Mouse (Mus musculus) stomach, postnatal 0 days (tissue): ENCODE results near the gene Olfr30. TPM values are rescaled to one million over a fixed set of nuclear protein-coding genes. Genes with fewer than 3 reads are reported as not detected.
"Not testable (repeated sequence)": the region's sequence is repeated elsewhere in the genome, so short reads cannot be mapped to it uniquely, and the experiment has no call there.

Source experiments
- ATAC-seq: fragments of 200-750 bp; cut with Nextera tagmentation; 2 replicates; pipeline ENCODE4 v1.8.0; 2017; ENCODE audit not compliant: low FRiP score, low TSS enrichment
- DNase-seq: peaks from one replicate; pipeline ENCODE4 v3.0.0-alpha.2; 2016; ENCODE audit warnings: low spot score
- H3K27ac ChIP-seq: fragments of 300-500 bp; sonication (generic); replicated peaks from 2 replicates; pipeline ENCODE4 v1.5.1; 2014; ENCODE audit warnings: mild to moderate bottlenecking, control low read depth
- H3K27me3 ChIP-seq: fragments of 300-500 bp; sonication (generic); 2 replicates; pipeline ENCODE4 v1.6.1; 2014; ENCODE audit warnings: low read length; ENCODE audit not compliant: control insufficient read depth, insufficient read depth
- H3K36me3 ChIP-seq: fragments of 300-500 bp; sonication (generic); 2 replicates; pipeline ENCODE4 v1.6.1; 2014; ENCODE audit warnings: low read length, mixed read lengths; ENCODE audit not compliant: control insufficient read depth, insufficient read depth
- H3K4me1 ChIP-seq: fragments of 300-500 bp; sonication (generic); replicated peaks from 2 replicates; pipeline ENCODE4 v1.6.1; 2014; ENCODE audit warnings: antibody characterized with exemption; ENCODE audit not compliant: control insufficient read depth, insufficient read depth
- H3K4me2 ChIP-seq: fragments of 300-500 bp; sonication (generic); replicated peaks from 2 replicates; pipeline ENCODE4 v1.6.1; 2014; ENCODE audit warnings: low read depth, mild to moderate bottlenecking, control low read depth, moderate library complexity
- H3K4me3 ChIP-seq: fragments of 300-500 bp; sonication (generic); 2 replicates; pipeline ENCODE4 v1.5.1; 2014; ENCODE audit warnings: low read depth, low read length, control low read depth
- H3K9ac ChIP-seq: fragments of 300-500 bp; sonication (generic); 2 replicates; pipeline ENCODE4 v1.6.1; 2014; ENCODE audit warnings: mild to moderate bottlenecking, low read length, control low read depth, mixed read lengths
- H3K9me3 ChIP-seq: fragments of 300-500 bp; sonication (generic); 2 replicates; pipeline ENCODE4 v1.6.1; 2016; ENCODE audit warnings: low read length; ENCODE audit not compliant: control insufficient read depth
- CTCF ChIP-seq: IDR thresholded peaks from 2 replicates; pipeline ENCODE4 v1.5.1; 2016; ENCODE audit warnings: antibody characterized with exemption, low read depth, mild to moderate bottlenecking, moderate library complexity
- EP300 ChIP-seq: optimal IDR thresholded peaks from 2 replicates; pipeline ENCODE3; 2016; ENCODE audit warnings: antibody characterized with exemption
- WGBS: fragments of 180-500 bp; shearing (Covaris S2); extraction: QIAGEN DNeasy Blood & Tissue Kit; methylation state at CpG from one replicate; pipeline ENCODE4 v1.1.7; 2014; 5-methylcytosine and 5-hydroxymethylcytosine counted together
- polyA plus RNA-seq: library from polyadenylated mRNA; unstranded; fragments of >200 nt; fragmentation: Nextera tagmentation; extraction: Ambion mirVana; gene quantifications from 2 replicates; pipeline ENCODE4 v1.2.1, GENCODE M21; 2015

Olfr30 gene
- not detected in 2 replicates for polyA plus RNA-seq

GRCm38 (mm10) chr11:58462170-58462569 lies at the start of gene Olfr30:
Gene Olfr30, minus strand, starts transcription at chr11:58462270.
- Histone ChIP-seq H3K27ac (no peak within 1 kb of the TSS), H3K27me3 (no peaks in the 10 kb centered on the region), H3K4me1 (no peaks in the 10 kb centered on the region), H3K9me3 (no peaks in the 10 kb centered on the region), H3K4me2 (no peak within 1 kb of the TSS), H3K4me3 (no peak within 1 kb of the TSS), H3K9ac (no peak within 1 kb of the TSS), H3K36me3 (no peaks in the 10 kb centered on the region)
- ATAC-seq (no peak), DNase-seq (no peak)
- TF ChIP-seq EP300 (no peak), CTCF (no peak)

GRCm38 (mm10) chr11:58509058-58509457 lies 47.0 kb upstream of the Olfr30 start:
- H3K36me3 ChIP-seq, H3K4me3 ChIP-seq, H3K4me1 ChIP-seq, H3K27me3 ChIP-seq, H3K4me2 ChIP-seq, DNase-seq, ATAC-seq, H3K27ac ChIP-seq, H3K9me3 ChIP-seq, H3K9ac ChIP-seq: not testable (repeated sequence)
- 86% methylated on average over 19 of the region's 19 CpGs for WGBS

GRCm38 (mm10) chr11:58502472-58502871 lies 40.4 kb upstream of the Olfr30 start, which contains the start of gene Olfr331:
Gene Olfr331, minus strand, starts transcription at chr11:58502572.
- not testable (repeated sequence) for ATAC-seq

GRCm38 (mm10) chr11:58499290-58499689 lies 37.2 kb upstream of the Olfr30 start:
- no peak for TF ChIP-seq EP300
- peak; percentile 70 for TF ChIP-seq CTCF

More at GRCm38 (mm10) chr11:58502472-58502871, 40.4 kb upstream of the Olfr30 start, which contains the start of gene Olfr331:
- not testable (repeated sequence) for H3K9me3 ChIP-seq, H3K9ac ChIP-seq, H3K4me1 ChIP-seq, H3K27ac ChIP-seq, H3K4me2 ChIP-seq, DNase-seq, H3K27me3 ChIP-seq, H3K36me3 ChIP-seq, H3K4me3 ChIP-seq

GRCm38 (mm10) chr11:58498761-58499160 lies 36.7 kb upstream of the Olfr30 start:
- no peak for DNase-seq
- Histone ChIP-seq H3K27ac (no peak overlapping the region), H3K4me3 (no peak overlapping the region), H3K4me2 (no peak overlapping the region), H3K9ac (no peak overlapping the region), H3K4me1 (no peaks in the 10 kb centered on the region), H3K27me3 (no peaks in the 10 kb centered on the region), H3K36me3 (no peaks in the 10 kb centered on the region), H3K9me3 (no peaks in the 10 kb centered on the region)
- WGBS: 81% methylated on average over 9 of the region's 9 CpGs
- no peak for TF ChIP-seq EP300
- TF ChIP-seq CTCF: no peak
- ATAC-seq: no peak

More at GRCm38 (mm10) chr11:58499290-58499689, 37.2 kb upstream of the Olfr30 start:
- Histone ChIP-seq H3K4me3 (no peak overlapping the region), H3K4me2 (no peak overlapping the region), H3K9me3 (no peaks in the 10 kb centered on the region), H3K36me3 (no peaks in the 10 kb centered on the region), H3K27ac (no peak overlapping the region), H3K27me3 (no peaks in the 10 kb centered on the region), H3K4me1 (no peaks in the 10 kb centered on the region), H3K9ac (no peak overlapping the region)
- no peak for DNase-seq
- 25% methylated on average over 3 of the region's 3 CpGs for WGBS
- ATAC-seq: no peak

- H3K4me1 ChIP-seq: no peaks in the 10 kb centered on the region
Measured at GRCm38 (mm10) chr11:58492455-58492854, 30.4 kb upstream of the Olfr30 start, which contains the start of gene Olfr332. Gene Olfr332, minus strand, starts transcription at chr11:58492555.

More at GRCm38 (mm10) chr11:58492455-58492854, 30.4 kb upstream of the Olfr30 start, which contains the start of gene Olfr332:
- H3K9me3 ChIP-seq: no peaks in the 10 kb centered on the region
- H3K27me3 ChIP-seq: no peaks in the 10 kb centered on the region
- ATAC-seq (no peak), DNase-seq (no peak)
- WGBS: 57% methylated on average over 2 of the region's 2 CpGs
- no peak within 1 kb of the TSS for H3K4me3 ChIP-seq
- H3K9ac ChIP-seq: no peak within 1 kb of the TSS
- no peak within 1 kb of the TSS for H3K4me2 ChIP-seq
- TF ChIP-seq EP300 (no peak), CTCF (no peak)
- no peaks in the 10 kb centered on the region for H3K36me3 ChIP-seq
- H3K27ac ChIP-seq: no peak within 1 kb of the TSS
